Mouse (Mus musculus) MEL (cell line): ENCODE data around the gene Cnpy2. TPM values are rescaled to one million over a fixed set of nuclear protein-coding genes. Genes with fewer than 3 reads are reported as not detected.
A peak's percentile ranks its signal among the peaks of the same experiment; 100 is the strongest.

Experiments
- DNase-seq: peaks from one replicate; pipeline ENCODE4 v3.0.0; 2011; ENCODE audit warnings: low read depth, low spot score
- H3K27ac ChIP-seq: 2 replicates; pipeline ENCODE4 v1.5.1; 2012; ENCODE audit warnings: low read depth, mild to moderate bottlenecking, control low read depth, low read length, moderate library complexity; ENCODE audit not compliant: control insufficient read depth
- H3K27me3 ChIP-seq, 2 experiments: fragments of 150-350 bp in 1 of 2; sonication (generic) in 1 of 2; 2 replicates each; pipeline ENCODE4 v1.6.1; 2012; ENCODE audit warnings: low read length in 2 of 2, mild to moderate bottlenecking in 2 of 2, improper control_type of control experiment in 1 of 2, moderate library complexity in 1 of 2; ENCODE audit not compliant: insufficient read depth in 2 of 2, control insufficient read depth in 1 of 2
- H3K36me3 ChIP-seq, 2 experiments: 2 replicates each; pipeline ENCODE4 v1.6.1; 2012 to 2014; ENCODE audit warnings: low read length in 2 of 2, improper control_type of control experiment in 1 of 2, inconsistent platforms in 1 of 2, mild to moderate bottlenecking in 1 of 2; ENCODE audit not compliant: insufficient read depth in 2 of 2, control insufficient read depth in 1 of 2
- H3K4me1 ChIP-seq, 2 experiments: fragments of 150-350 bp in 1 of 2; sonication (generic) in 1 of 2; 2 replicates each; pipeline ENCODE4 v1.6.1; 2012; ENCODE audit warnings: low read length in 2 of 2, improper control_type of control experiment in 1 of 2, mild to moderate bottlenecking in 1 of 2; ENCODE audit not compliant: insufficient read depth in 2 of 2, control insufficient read depth in 1 of 2
- H3K4me3 ChIP-seq, 2 experiments: fragments of 150-350 bp in 1 of 2; sonication (generic) in 1 of 2; 2 replicates each; pipeline ENCODE4 v1.5.1; 2012; ENCODE audit warnings: low read depth in 2 of 2, low read length in 2 of 2, mild to moderate bottlenecking in 2 of 2, moderate library complexity in 2 of 2, control low read depth in 1 of 2, improper control_type of control experiment in 1 of 2; ENCODE audit not compliant: control insufficient read depth in 1 of 2, insufficient read depth in 1 of 2
- H3K79me2 ChIP-seq: 2 replicates; pipeline ENCODE4 v1.6.1; 2012; ENCODE audit warnings: mild to moderate bottlenecking, low read length, moderate library complexity; ENCODE audit not compliant: control insufficient read depth, poor library complexity, insufficient read depth
- H3K9ac ChIP-seq: 2 replicates; pipeline ENCODE4 v1.6.1; 2012; ENCODE audit warnings: low read depth, mild to moderate bottlenecking, control low read depth, low read length, moderate library complexity; ENCODE audit not compliant: control insufficient read depth, poor library complexity, severe bottlenecking
- H3K9me3 ChIP-seq: fragments of 150-350 bp; sonication (generic); replicated peaks from 2 replicates; pipeline ENCODE4 v1.6.1; 2012; ENCODE audit warnings: mild to moderate bottlenecking, low read length, improper control_type of control experiment, moderate library complexity; ENCODE audit not compliant: insufficient read depth
- BHLHE40 ChIP-seq: IDR thresholded peaks from 2 replicates; pipeline ENCODE4 v1.6.1; 2012; ENCODE audit warnings: low read depth, mild to moderate bottlenecking, inconsistent platforms, low read length, improper control_type of control experiment, borderline replicate concordance
- CHD1 ChIP-seq: IDR thresholded peaks from 2 replicates; pipeline ENCODE4 v1.6.1; 2012; ENCODE audit warnings: low read depth, mild to moderate bottlenecking, inconsistent platforms, low read length, improper control_type of control experiment
- CTCF ChIP-seq, 3 experiments: IDR thresholded peaks in 2 of 3; conservative IDR thresholded peaks in 1 of 3; 2 replicates each; pipeline ENCODE4 v1.5.1; 2011 to 2012; ENCODE audit warnings: low read length in 3 of 3, low read depth in 2 of 3, mild to moderate bottlenecking in 2 of 3, improper control_type of control experiment in 1 of 3, inconsistent platforms in 1 of 3, mixed read lengths in 1 of 3, moderate library complexity in 1 of 3; ENCODE audit not compliant: control insufficient read depth in 1 of 3, insufficient read depth in 1 of 3, poor library complexity in 1 of 3, severe bottlenecking in 1 of 3
- GABPA ChIP-seq: IDR thresholded peaks from 2 replicates; pipeline ENCODE4 v1.6.1; 2012; ENCODE audit warnings: low read depth, mild to moderate bottlenecking, inconsistent platforms, low read length, improper control_type of control experiment, moderate library complexity
- HCFC1 ChIP-seq: IDR thresholded peaks from 2 replicates; pipeline ENCODE4 v1.6.1; 2012; ENCODE audit warnings: low read depth, mild to moderate bottlenecking, inconsistent platforms, low read length, improper control_type of control experiment, moderate library complexity
- JUND ChIP-seq: IDR thresholded peaks from 2 replicates; pipeline ENCODE4 v1.6.1; 2011; ENCODE audit warnings: low read depth, mild to moderate bottlenecking, improper control_type of control experiment, low read length
- MAFK ChIP-seq: IDR thresholded peaks from 2 replicates; pipeline ENCODE4 v1.6.1; 2011; ENCODE audit warnings: low read depth, mild to moderate bottlenecking, low read length, improper control_type of control experiment, borderline replicate concordance
- MAX ChIP-seq: IDR thresholded peaks from 2 replicates; pipeline ENCODE4 v1.6.1; 2011; ENCODE audit warnings: low read length, improper control_type of control experiment
- MAZ ChIP-seq: IDR thresholded peaks from 2 replicates; pipeline ENCODE4 v1.6.1; 2012; ENCODE audit warnings: low read depth, mild to moderate bottlenecking, inconsistent platforms, low read length, improper control_type of control experiment
- MEF2A ChIP-seq: IDR thresholded peaks from 2 replicates; pipeline ENCODE4 v1.6.1; 2014; ENCODE audit warnings: low read depth, mild to moderate bottlenecking, inconsistent platforms, low read length, improper control_type of control experiment; ENCODE audit not compliant: poor library complexity, insufficient replicate concordance, severe bottlenecking; ENCODE audit errors: extremely low read depth
- MYB ChIP-seq: IDR thresholded peaks from 2 replicates; pipeline ENCODE4 v1.6.1; 2011; ENCODE audit warnings: mild to moderate bottlenecking, low read depth, low read length, improper control_type of control experiment
- MYC ChIP-seq: IDR thresholded peaks from 2 replicates; pipeline ENCODE4 v1.6.1; 2011; ENCODE audit warnings: low read depth, mild to moderate bottlenecking, low read length, improper control_type of control experiment, moderate library complexity
- NELFE ChIP-seq: IDR thresholded peaks from 2 replicates; pipeline ENCODE4 v1.6.1; 2011; ENCODE audit warnings: low read depth, low read length, improper control_type of control experiment
- POLR2A ChIP-seq, 2 experiments: IDR thresholded peaks; 2 replicates each; pipeline ENCODE4 v1.6.1; 2011 to 2012; ENCODE audit warnings: low read length in 2 of 2, mild to moderate bottlenecking in 2 of 2, control low read depth in 1 of 2, improper control_type of control experiment in 1 of 2, low read depth in 1 of 2, moderate library complexity in 1 of 2; ENCODE audit not compliant: control insufficient read depth in 1 of 2, insufficient read depth in 1 of 2, poor library complexity in 1 of 2
- POLR2AphosphoS5 ChIP-seq: IDR thresholded peaks from 2 replicates; pipeline ENCODE4 v1.6.1; 2012; ENCODE audit warnings: low read depth, borderline replicate concordance, mild to moderate bottlenecking, inconsistent platforms, low read length, moderate library complexity, mixed read lengths
- RAD21 ChIP-seq: IDR thresholded peaks from 2 replicates; pipeline ENCODE4 v1.6.1; 2011; ENCODE audit warnings: mild to moderate bottlenecking, low read depth, low read length, improper control_type of control experiment
- RCOR1 ChIP-seq: IDR thresholded peaks from 2 replicates; pipeline ENCODE4 v1.6.1; 2012; ENCODE audit warnings: low read depth, mild to moderate bottlenecking, inconsistent platforms, low read length, improper control_type of control experiment
- SIN3A ChIP-seq: IDR thresholded peaks from 2 replicates; pipeline ENCODE4 v1.6.1; 2012; ENCODE audit warnings: low read length, improper control_type of control experiment, inconsistent platforms
- SMC3 ChIP-seq: IDR thresholded peaks from 2 replicates; pipeline ENCODE4 v1.6.1; 2011; ENCODE audit warnings: low read depth, low read length, improper control_type of control experiment
- TBP ChIP-seq: IDR thresholded peaks from 2 replicates; pipeline ENCODE4 v1.8.0; 2011; ENCODE audit warnings: low read depth, low read length, improper control_type of control experiment
- UBTF ChIP-seq: IDR thresholded peaks from 2 replicates; pipeline ENCODE4 v1.6.1; 2012; ENCODE audit warnings: low read depth, mild to moderate bottlenecking, inconsistent platforms, low read length, improper control_type of control experiment, moderate library complexity, borderline replicate concordance; ENCODE audit not compliant: insufficient read depth
- USF2 ChIP-seq, 2 experiments: IDR thresholded peaks; 2 replicates each; pipeline ENCODE4 v1.6.1; 2011 to 2012; ENCODE audit warnings: improper control_type of control experiment in 2 of 2, low read length in 2 of 2, borderline replicate concordance in 1 of 2, inconsistent platforms in 1 of 2, low read depth in 1 of 2, mild to moderate bottlenecking in 1 of 2; ENCODE audit not compliant: insufficient read depth in 1 of 2
- ZC3H11A ChIP-seq: IDR thresholded peaks from 2 replicates; pipeline ENCODE4 v1.6.1; 2012; ENCODE audit warnings: low read depth, mild to moderate bottlenecking, inconsistent platforms, low read length, improper control_type of control experiment
- ZKSCAN1 ChIP-seq: IDR thresholded peaks from 2 replicates; pipeline ENCODE4 v1.6.1; 2012; ENCODE audit warnings: low read depth, mild to moderate bottlenecking, inconsistent platforms, low read length, improper control_type of control experiment, moderate library complexity
- ZNF384 ChIP-seq: IDR thresholded peaks from 2 replicates; pipeline ENCODE4 v1.6.1; 2012; ENCODE audit warnings: low read depth, mild to moderate bottlenecking, inconsistent platforms, low read length, improper control_type of control experiment
- polyA plus RNA-seq, 2 experiments: library from polyadenylated mRNA; stranded (reverse) in 1 of 2; unstranded in 1 of 2; fragments of >175 nt in 1 of 2; fragments of >200 nt in 1 of 2; gene quantifications; 2 replicates each; pipeline versions ENCODE4 v1.2.1 to v1.2.4; 2012; ENCODE audit warnings: low replicate concordance in 2 of 2, low read depth in 1 of 2; ENCODE audit not compliant: insufficient read length in 2 of 2, insufficient read depth in 1 of 2, missing spikeins in 1 of 2
- total RNA-seq: library from RNA; depleted of rRNA; stranded (reverse); fragments of 300-350 nt; gene quantifications from 2 replicates; pipeline ENCODE4 v1.2.3, GENCODE M21; 2012

Gene Cnpy2
- total and polyA plus RNA-seq, 3 experiments = 98.1 to 107 TPM; not detected in 1

- Histone ChIP-seq H3K36me3 (peaks cover 0 to 9% of the 10 kb centered on the region in 2 experiments; a peak in 2 of 4 replicates), H3K79me2 (peaks cover 22% of the 10 kb centered on the region), H3K9ac (no peak overlapping the region), H3K9me3 (no peaks in the 10 kb centered on the region), H3K4me3 (no peak overlapping the region), H3K4me1 (peaks cover 3 to 18% of the 10 kb centered on the region in 2 experiments), H3K27ac (no peak overlapping the region; the same call in 1 of the 2 replicates), H3K27me3 (no peaks in the 10 kb centered on the region)
- DNase-seq = peak; percentile 82
- TF ChIP-seq MYC (no peak), MYB (no peak), GABPA (no peak), BHLHE40 (no peak), JUND (no peak), MAZ (0 out of 2 replicates have a peak, but pooled peaks have one; percentile 43), SMC3 (peak; percentile 47; the same call in 1 of the 2 replicates), POLR2AphosphoS5 (no peak), SIN3A (no peak), CTCF (IDR thresholded peaks at IDR 0.05 in 2 of 3, conservative IDR thresholded peaks at IDR 0.05 in 1 of 3; ENCODE audit: control insufficient read depth in 1 of 3, insufficient read depth in 1 of 3, low read depth in 2 of 3, low read length in 3 of 3, poor library complexity in 1 of 3, severe bottlenecking in 1 of 3) (peak; percentile 46 to 70 (median 60); a peak in 5 of 6 replicates), UBTF (no peak), MAX (no peak), CHD1 (no peak), ZNF384 (peak; percentile 80), ZC3H11A (peak; percentile 24; the same call in 1 of the 2 replicates), TBP (no peak), USF2 (IDR thresholded peaks at IDR 0.05; ENCODE audit: borderline replicate concordance in 1 of 2, insufficient read depth in 1 of 2, low read depth in 1 of 2, low read length in 2 of 2) (no peak), RAD21 (peak; percentile 49), HCFC1 (no peak), ZKSCAN1 (no peak)
These were observed 52.1 kb downstream of the Cnpy2 start for GRCm38 (mm10) chr10:128374393-128374792.

GRCm38 (mm10) chr10:128376099-128376454 lies 53.8 kb downstream of the Cnpy2 start:
- DNase-seq = no peak
- H3K27me3 ChIP-seq = no peaks in the 10 kb centered on the region
- peak overlapping the region; percentile 91 for H3K9ac ChIP-seq
- no peaks in the 10 kb centered on the region for H3K9me3 ChIP-seq
- H3K36me3 ChIP-seq = peaks cover 2 to 8% of the 10 kb centered on the region in 2 experiments
- peak overlapping the region; percentile 59 for H3K27ac ChIP-seq
- peaks cover 0 to 14% of the 10 kb centered on the region in 2 experiments for H3K4me1 ChIP-seq
- H3K4me3 ChIP-seq = peak overlapping the region; percentile 74 to 83
- H3K79me2 ChIP-seq = peaks cover 22% of the 10 kb centered on the region
- TF ChIP-seq RCOR1 (no peak), SIN3A (no peak), HCFC1 (no peak), NELFE (no peak), MEF2A (no peak), POLR2A (IDR thresholded peaks at IDR 0.05; ENCODE audit: control insufficient read depth in 1 of 2, insufficient read depth in 1 of 2, low read depth in 1 of 2, low read length in 2 of 2, poor library complexity in 1 of 2) (no peak), USF2 (IDR thresholded peaks at IDR 0.05; ENCODE audit: borderline replicate concordance in 1 of 2, insufficient read depth in 1 of 2, low read depth in 1 of 2, low read length in 2 of 2) (no peak), MAFK (no peak), MYC (no peak), JUND (no peak)
